Mouse (Mus musculus) brain, embryonic 14.5 days (tissue): ENCODE measurements at regions not wholly inside any gene's neighbourhood (a gene's known extent, or its start where the extent isn't known, plus 50 kb on each side); places are given as distances from the start of the nearest gene placed in this dataset.

Source experiments
- CTCF ChIP-seq: fragments of 200-500 bp; IDR thresholded peaks from 2 replicates; pipeline ENCODE4 v1.5.1; 2012; ENCODE audit warnings: inconsistent platforms, mild to moderate bottlenecking, moderate library complexity, borderline replicate concordance; ENCODE audit not compliant: insufficient read depth, insufficient read length; ENCODE audit errors: extremely low read depth
- POLR2A ChIP-seq: fragments of 200-500 bp; IDR thresholded peaks from 2 replicates; pipeline ENCODE4 v1.6.1; 2012; ENCODE audit warnings: mild to moderate bottlenecking, inconsistent platforms, borderline replicate concordance; ENCODE audit not compliant: poor library complexity, insufficient read depth, insufficient read length, severe bottlenecking; ENCODE audit errors: extremely low read depth

DNA sequence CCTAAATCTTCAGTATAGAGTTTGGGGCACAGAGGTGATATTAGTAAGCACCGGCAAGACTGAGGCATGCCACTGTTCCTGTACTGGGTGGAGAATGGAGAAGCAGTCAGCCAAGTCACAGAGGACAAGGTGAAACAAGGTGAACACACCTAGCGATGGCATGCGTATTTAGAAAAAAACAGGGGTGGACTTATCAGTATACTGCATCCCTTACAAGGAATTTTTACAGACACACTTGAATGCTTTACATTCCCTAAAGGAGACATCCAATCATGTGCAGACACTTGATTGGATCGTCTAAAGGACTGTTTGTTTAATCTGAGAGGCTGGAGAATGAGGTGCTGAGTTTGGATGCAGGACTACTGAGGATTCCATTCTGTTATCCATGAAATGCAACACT lies 1893.4 kb upstream of the Lrrc6 start:
- TF ChIP-seq POLR2A (no peak), CTCF (no peak)
